Mouse (Mus musculus): Measurements from ENCODE around the gene Tpd52l2. TPM values are rescaled to one million over a fixed set of nuclear protein-coding genes. Genes with fewer than 3 reads are reported as not detected.

Tpd52l2 gene
- polyA plus RNA-seq, 1 experiment from 2014 or later: 175 TPM

DNA sequence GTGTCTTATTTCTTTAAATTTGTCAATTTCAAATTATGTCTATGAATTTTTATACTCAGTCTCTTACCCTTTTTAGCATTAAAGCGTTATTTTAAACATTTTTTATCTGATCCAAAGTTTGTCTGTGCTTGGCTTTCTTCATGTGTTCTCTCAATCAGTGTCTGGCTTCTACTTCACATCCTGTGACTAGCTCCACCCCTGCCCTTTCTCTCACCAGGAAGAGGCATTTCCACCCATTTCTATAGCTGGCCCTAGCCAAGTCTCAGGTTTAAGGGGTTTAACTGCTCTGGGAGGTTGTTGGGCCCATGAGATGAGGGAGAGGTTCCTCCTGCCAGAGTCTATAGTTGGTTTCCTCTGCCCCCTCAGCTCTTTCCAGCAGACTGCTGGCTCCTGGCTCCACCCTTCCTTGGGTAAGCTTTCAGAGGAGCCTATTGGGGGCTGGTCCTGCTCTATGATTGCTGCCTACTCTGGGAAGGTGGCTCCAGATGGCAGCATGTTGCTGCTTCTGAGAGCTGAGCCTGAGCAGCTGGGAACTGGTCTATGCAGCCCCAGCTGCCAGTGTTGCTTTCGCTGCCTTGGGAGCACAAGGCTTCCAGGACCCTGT, 40.6 kb downstream of the Tpd52l2 start:
- Histone ChIP-seq H3K36me3 (ENCODE audit: control insufficient read depth, insufficient read depth, low read length) (peaks cover 4% of the 10 kb centered on the region; the same call in 1 of the 2 replicates), H3K27ac (ENCODE audit: low read length) (peak overlapping the region; percentile 11; the same call in 1 of the 2 replicates), H3K4me1 (ENCODE audit: control insufficient read depth, insufficient read depth, low read length) (peaks cover 5% of the 10 kb centered on the region; the same call in 1 of the 2 replicates), H3K4me3 (ENCODE audit: low read depth, low read length) (no peak overlapping the region), H3K9ac (replicated peaks; ENCODE audit: low read depth, low read length) (no peak overlapping the region), H3K27me3 (ENCODE audit: control insufficient read depth, insufficient read depth, low read length) (no peaks in the 10 kb centered on the region), H3K4me2 (replicated peaks; ENCODE audit: low read depth, low read length) (no peak overlapping the region), H3K9me3 (ENCODE audit: control insufficient read depth, low read depth, low read length) (no peaks in the 10 kb centered on the region)
- peak; percentile 42; the same call in 1 of the 2 replicates for ATAC-seq (ENCODE audit: insufficient number of reproducible peaks, insufficient read depth, low FRiP score, low read depth)
- 69% methylated on average over 2 of the region's 2 CpGs for WGBS

DNA sequence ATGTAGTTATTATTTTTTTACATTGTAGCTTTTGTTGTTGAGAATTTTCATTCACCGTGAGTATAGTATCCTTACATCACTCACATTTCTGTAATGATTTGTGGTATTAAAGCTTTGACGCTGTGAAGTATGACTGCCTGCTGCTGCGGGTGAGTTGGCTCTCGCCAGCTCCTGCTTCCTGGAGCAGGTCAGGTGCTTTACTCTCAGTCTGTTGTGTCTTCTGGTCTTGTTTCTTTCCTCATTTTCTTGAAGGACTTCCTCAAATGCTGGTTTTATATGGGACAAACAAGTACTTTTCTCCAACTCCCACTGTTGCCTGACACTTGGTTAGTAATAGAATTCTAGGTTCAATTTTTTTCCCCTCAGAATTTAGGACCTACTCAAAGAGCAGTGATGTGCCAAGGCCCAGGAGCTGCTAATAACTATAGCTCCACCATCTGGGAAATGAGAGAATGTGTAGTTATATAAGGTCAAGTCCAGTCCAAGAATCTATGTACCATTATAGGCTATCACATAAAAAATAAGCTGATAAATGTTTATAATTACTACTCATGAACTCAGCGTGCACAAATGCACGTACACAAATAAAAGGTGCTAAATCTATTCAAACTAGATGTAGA, 44.9 kb downstream of the Tpd52l2 start:
- Histone ChIP-seq H3K9me3 (ENCODE audit: control insufficient read depth, low read depth, low read length) (no peaks in the 10 kb centered on the region), H3K9ac (replicated peaks; ENCODE audit: low read depth, low read length) (no peak overlapping the region), H3K27ac (ENCODE audit: low read length) (no peak overlapping the region), H3K4me3 (ENCODE audit: low read depth, low read length) (no peak overlapping the region), H3K36me3 (ENCODE audit: control insufficient read depth, insufficient read depth, low read length) (peaks cover 11% of the 10 kb centered on the region), H3K27me3 (ENCODE audit: control insufficient read depth, insufficient read depth, low read length) (no peaks in the 10 kb centered on the region), H3K4me1 (ENCODE audit: control insufficient read depth, insufficient read depth, low read length) (peaks cover 5% of the 10 kb centered on the region; the same call in 1 of the 2 replicates), H3K4me2 (replicated peaks; ENCODE audit: low read depth, low read length) (no peak overlapping the region)
- 88% methylated on average over 6 of the region's 6 CpGs for WGBS
- no peak for ATAC-seq (ENCODE audit: insufficient number of reproducible peaks, insufficient read depth, low FRiP score, low read depth)

DNA sequence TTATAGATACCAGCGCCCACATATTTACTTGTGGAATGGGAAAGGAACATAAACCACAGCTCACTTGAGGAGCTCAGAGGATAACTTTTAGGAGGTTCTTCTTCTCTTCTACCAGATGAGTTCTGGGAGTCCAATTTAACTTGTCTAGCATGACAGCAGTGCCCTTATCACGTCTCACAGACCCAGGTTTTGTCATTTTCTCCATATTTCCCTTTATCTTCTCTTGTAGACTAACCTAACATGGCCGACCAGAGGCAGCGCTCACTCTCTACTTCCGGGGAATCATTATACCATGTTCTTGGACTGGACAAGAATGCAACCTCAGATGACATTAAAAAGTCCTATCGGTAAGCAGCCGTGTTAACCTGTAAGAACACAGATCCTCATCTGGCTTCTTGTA, 49.2 kb downstream of the Tpd52l2 start:
- no peak for ATAC-seq (ENCODE audit: insufficient number of reproducible peaks, insufficient read depth, low FRiP score, low read depth)
- no peak overlapping the region for H3K4me2 ChIP-seq (replicated peaks; ENCODE audit: low read depth, low read length)
- H3K9me3 ChIP-seq (ENCODE audit: control insufficient read depth, low read depth, low read length): no peaks in the 10 kb centered on the region
- no peaks in the 10 kb centered on the region for H3K4me1 ChIP-seq (ENCODE audit: control insufficient read depth, insufficient read depth, low read length)
- no peak overlapping the region for H3K9ac ChIP-seq (replicated peaks; ENCODE audit: low read depth, low read length)
- WGBS: 91% methylated on average over 7 of the region's 7 CpGs
- H3K4me3 ChIP-seq (ENCODE audit: low read depth, low read length): no peak overlapping the region
- no peaks in the 10 kb centered on the region for H3K27me3 ChIP-seq (ENCODE audit: control insufficient read depth, insufficient read depth, low read length)
- H3K36me3 ChIP-seq (ENCODE audit: control insufficient read depth, insufficient read depth, low read length): peaks cover 41% of the 10 kb centered on the region
- H3K27ac ChIP-seq (ENCODE audit: low read length): no peak overlapping the region

DNA sequence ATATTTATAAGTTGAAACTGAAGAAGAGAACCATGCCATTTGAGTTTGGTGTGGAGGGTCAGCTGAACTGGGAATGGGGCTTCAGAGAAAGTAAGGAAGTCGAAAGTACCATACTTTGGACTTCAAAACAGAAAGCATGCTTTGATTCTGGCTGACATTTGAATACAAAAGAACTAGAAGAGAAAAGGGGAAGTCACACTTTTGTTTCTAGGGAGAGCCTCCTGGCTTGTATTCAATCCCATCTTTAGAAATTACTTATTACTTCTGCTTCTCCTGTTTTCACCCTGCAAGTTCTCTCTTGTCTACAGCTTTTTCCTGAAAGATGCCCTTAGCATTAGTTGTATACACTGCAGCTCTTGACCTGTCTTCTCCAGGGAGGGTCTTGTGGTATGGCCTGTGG, 51.3 kb downstream of the Tpd52l2 start:
- ATAC-seq (ENCODE audit: insufficient number of reproducible peaks, insufficient read depth, low FRiP score, low read depth): no peak
- Histone ChIP-seq H3K36me3 (ENCODE audit: control insufficient read depth, insufficient read depth, low read length) (peaks cover 50% of the 10 kb centered on the region), H3K9ac (replicated peaks; ENCODE audit: low read depth, low read length) (no peak overlapping the region), H3K9me3 (ENCODE audit: control insufficient read depth, low read depth, low read length) (no peaks in the 10 kb centered on the region), H3K4me2 (replicated peaks; ENCODE audit: low read depth, low read length) (no peak overlapping the region), H3K4me3 (ENCODE audit: low read depth, low read length) (no peak overlapping the region), H3K27me3 (ENCODE audit: control insufficient read depth, insufficient read depth, low read length) (no peaks in the 10 kb centered on the region), H3K27ac (ENCODE audit: low read length) (no peak overlapping the region), H3K4me1 (ENCODE audit: control insufficient read depth, insufficient read depth, low read length) (no peaks in the 10 kb centered on the region)
- 85% methylated on average over 1 of the region's 1 CpGs for WGBS

DNA sequence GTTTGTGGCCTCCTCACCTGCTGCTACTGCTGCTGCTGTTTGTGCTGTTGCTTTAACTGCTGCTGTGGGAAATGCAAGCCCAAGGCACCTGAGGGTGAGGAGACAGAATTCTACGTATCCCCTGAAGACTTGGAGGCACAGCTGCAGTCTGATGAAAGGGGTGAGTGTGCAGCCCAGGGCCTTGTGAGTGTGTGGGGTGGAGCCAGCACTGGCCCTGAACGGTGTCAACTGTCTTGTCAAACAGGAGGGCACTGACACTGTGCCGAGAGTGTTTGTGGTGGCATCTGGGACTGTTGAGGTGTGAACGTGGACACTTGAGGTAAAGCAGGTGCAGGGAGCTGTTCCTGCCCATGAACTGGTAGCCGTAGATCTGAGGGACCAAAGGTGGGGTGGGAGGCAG, 51.7 kb downstream of the Tpd52l2 start:
- peaks cover 50% of the 10 kb centered on the region for H3K36me3 ChIP-seq (ENCODE audit: control insufficient read depth, insufficient read depth, low read length)
- H3K4me1 ChIP-seq (ENCODE audit: control insufficient read depth, insufficient read depth, low read length): no peaks in the 10 kb centered on the region
- no peak overlapping the region for H3K9ac ChIP-seq (replicated peaks; ENCODE audit: low read depth, low read length)
- H3K4me3 ChIP-seq (ENCODE audit: low read depth, low read length): no peak overlapping the region
- no peaks in the 10 kb centered on the region for H3K9me3 ChIP-seq (ENCODE audit: control insufficient read depth, low read depth, low read length)
- whole genome bisulfite sequencing: 87% methylated on average over 5 of the region's 5 CpGs
- H3K4me2 ChIP-seq (replicated peaks; ENCODE audit: low read depth, low read length): no peak overlapping the region
- no peaks in the 10 kb centered on the region for H3K27me3 ChIP-seq (ENCODE audit: control insufficient read depth, insufficient read depth, low read length)
- H3K27ac ChIP-seq (ENCODE audit: low read length): no peak overlapping the region
- ATAC-seq (ENCODE audit: insufficient number of reproducible peaks, insufficient read depth, low FRiP score, low read depth): no peak

DNA sequence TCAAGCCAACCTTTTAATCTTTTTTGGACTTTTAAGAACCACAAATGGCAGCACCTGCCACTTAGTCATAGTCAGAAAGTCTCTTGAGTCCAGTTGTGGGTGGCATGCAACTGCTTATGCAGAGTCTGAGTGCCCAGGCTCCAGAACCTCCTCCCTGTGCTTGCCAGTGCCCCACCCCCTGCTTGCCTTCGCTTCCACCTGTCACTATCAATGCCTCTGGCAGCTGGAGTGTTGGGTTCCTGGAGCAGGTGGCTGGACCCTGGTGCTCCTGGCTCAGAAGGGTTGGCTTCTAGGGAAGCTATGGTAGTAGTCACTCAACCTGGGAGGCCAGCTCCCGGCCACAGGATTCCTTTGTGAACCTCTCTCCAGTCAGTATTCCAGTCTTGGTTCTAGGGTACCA, 53.3 kb downstream of the Tpd52l2 start:
- H3K9me3 ChIP-seq (ENCODE audit: control insufficient read depth, low read depth, low read length): no peaks in the 10 kb centered on the region
- 89% methylated on average over 2 of the region's 2 CpGs for WGBS
- no peak overlapping the region for H3K4me3 ChIP-seq (ENCODE audit: low read depth, low read length)
- no peaks in the 10 kb centered on the region for H3K27me3 ChIP-seq (ENCODE audit: control insufficient read depth, insufficient read depth, low read length)
- H3K27ac ChIP-seq (ENCODE audit: low read length): no peak overlapping the region
- H3K9ac ChIP-seq (replicated peaks; ENCODE audit: low read depth, low read length): no peak overlapping the region
- no peak for ATAC-seq (ENCODE audit: insufficient number of reproducible peaks, insufficient read depth, low FRiP score, low read depth)
- no peaks in the 10 kb centered on the region for H3K4me1 ChIP-seq (ENCODE audit: control insufficient read depth, insufficient read depth, low read length)
- no peak overlapping the region for H3K4me2 ChIP-seq (replicated peaks; ENCODE audit: low read depth, low read length)
- H3K36me3 ChIP-seq (ENCODE audit: control insufficient read depth, insufficient read depth, low read length): peaks cover 50% of the 10 kb centered on the region

DNA sequence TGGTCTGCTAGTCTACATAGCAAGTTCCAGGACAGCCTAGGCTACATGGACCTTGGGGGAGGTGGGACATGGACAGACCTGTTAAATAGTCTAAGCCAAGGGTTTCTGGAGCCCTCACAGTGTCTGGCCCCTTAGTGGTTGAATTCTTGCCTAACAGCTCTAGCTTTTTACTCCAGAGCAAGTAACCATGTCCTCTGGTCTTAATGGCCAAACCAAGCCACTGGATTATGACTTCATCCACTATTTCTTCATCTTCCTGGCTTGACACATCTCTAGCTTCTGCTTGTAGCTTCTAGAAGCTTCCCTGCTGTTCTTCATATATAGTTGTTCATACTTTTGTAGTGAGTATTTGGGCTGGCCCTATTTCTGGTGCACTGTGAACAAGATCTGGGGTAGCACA, 56.8 kb downstream of the Tpd52l2 start:
- no peak overlapping the region for H3K4me2 ChIP-seq (replicated peaks; ENCODE audit: low read depth, low read length)
- no peaks in the 10 kb centered on the region for H3K4me1 ChIP-seq (ENCODE audit: control insufficient read depth, insufficient read depth, low read length)
- peaks cover 35% of the 10 kb centered on the region for H3K36me3 ChIP-seq (ENCODE audit: control insufficient read depth, insufficient read depth, low read length)
- H3K9me3 ChIP-seq (ENCODE audit: control insufficient read depth, low read depth, low read length): no peaks in the 10 kb centered on the region
- no peaks in the 10 kb centered on the region for H3K27me3 ChIP-seq (ENCODE audit: control insufficient read depth, insufficient read depth, low read length)
- no peak overlapping the region for H3K27ac ChIP-seq (ENCODE audit: low read length)
- no peak overlapping the region for H3K9ac ChIP-seq (replicated peaks; ENCODE audit: low read depth, low read length)
- no peak overlapping the region for H3K4me3 ChIP-seq (ENCODE audit: low read depth, low read length)
- ATAC-seq (ENCODE audit: insufficient number of reproducible peaks, insufficient read depth, low FRiP score, low read depth): no peak

DNA sequence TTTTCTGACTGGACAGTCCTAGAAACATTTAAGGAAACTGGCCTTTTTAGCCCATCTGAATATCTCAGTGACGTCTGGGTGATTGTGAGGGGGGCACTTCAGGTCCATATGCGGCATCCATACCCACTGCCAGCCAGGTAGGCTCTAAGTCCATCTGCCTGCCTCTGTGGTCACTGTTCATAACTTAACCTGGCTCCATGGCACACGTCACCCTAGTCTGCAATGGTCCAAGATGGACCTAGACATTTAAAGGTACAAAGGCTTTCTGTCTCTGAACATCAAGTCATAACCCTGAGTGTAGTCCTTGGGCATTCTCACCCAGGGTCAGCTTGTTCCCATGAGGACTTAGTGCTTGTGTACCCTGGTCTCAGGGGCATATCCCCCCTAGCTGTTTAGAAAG, 70.4 kb downstream of the Tpd52l2 start:
- Histone ChIP-seq H3K9me3 (ENCODE audit: control insufficient read depth, low read depth, low read length) (peaks cover 7% of the 10 kb centered on the region; the same call in 1 of the 2 replicates), H3K4me2 (replicated peaks; ENCODE audit: low read depth, low read length) (no peak overlapping the region), H3K9ac (replicated peaks; ENCODE audit: low read depth, low read length) (no peak overlapping the region), H3K27me3 (ENCODE audit: control insufficient read depth, insufficient read depth, low read length) (no peaks in the 10 kb centered on the region), H3K4me1 (ENCODE audit: control insufficient read depth, insufficient read depth, low read length) (no peaks in the 10 kb centered on the region), H3K36me3 (ENCODE audit: control insufficient read depth, insufficient read depth, low read length) (peaks cover 13% of the 10 kb centered on the region; the same call in 1 of the 2 replicates), H3K4me3 (ENCODE audit: low read depth, low read length) (no peak overlapping the region), H3K27ac (ENCODE audit: low read length) (no peak overlapping the region)
- WGBS: 85% methylated on average over 3 of the region's 3 CpGs
- no peak for ATAC-seq (ENCODE audit: insufficient number of reproducible peaks, insufficient read depth, low FRiP score, low read depth)

Data from stomach, embryonic 14.5 days (tissue).